Mouse (Mus musculus) intestine, postnatal 0 days (tissue): ENCODE results near the gene Elk1. TPM values are rescaled to one million over a fixed set of nuclear protein-coding genes. Genes with fewer than 3 reads are reported as not detected.

Experiments
- ATAC-seq: fragments of 200-750 bp; cut with Nextera tagmentation; 2 replicates; pipeline ENCODE4 v1.8.0; 2017; ENCODE audit warnings: mild to moderate bottlenecking, moderate TSS enrichment, moderate library complexity
- H3K27ac ChIP-seq: fragments of 300-500 bp; sonication (generic); 2 replicates; pipeline ENCODE4 v1.5.1; 2014; ENCODE audit warnings: mild to moderate bottlenecking, low read depth, low read length, moderate library complexity
- H3K27me3 ChIP-seq: fragments of 300-500 bp; sonication (generic); replicated peaks from 2 replicates; pipeline ENCODE4 v1.6.1; 2014; ENCODE audit warnings: low read length, mixed read lengths; ENCODE audit not compliant: control insufficient read depth, insufficient read depth
- H3K36me3 ChIP-seq: fragments of 300-500 bp; sonication (generic); 2 replicates; pipeline ENCODE4 v1.6.1; 2014; ENCODE audit warnings: mild to moderate bottlenecking, moderate library complexity; ENCODE audit not compliant: control insufficient read depth, insufficient read depth
- H3K4me1 ChIP-seq: fragments of 300-500 bp; sonication (generic); replicated peaks from 2 replicates; pipeline ENCODE4 v1.6.1; 2014; ENCODE audit warnings: antibody characterized with exemption, low read length, mixed read lengths; ENCODE audit not compliant: control insufficient read depth, insufficient read depth
- H3K4me2 ChIP-seq: fragments of 300-500 bp; sonication (generic); replicated peaks from 2 replicates; pipeline ENCODE4 v1.6.1; 2014; ENCODE audit warnings: low read depth, mild to moderate bottlenecking, moderate library complexity
- H3K4me3 ChIP-seq: fragments of 300-500 bp; sonication (generic); 2 replicates; pipeline ENCODE4 v1.5.1; 2014; ENCODE audit warnings: low read depth, low read length
- H3K9ac ChIP-seq: fragments of 300-500 bp; sonication (generic); 2 replicates; pipeline ENCODE4 v1.6.1; 2014; ENCODE audit warnings: mild to moderate bottlenecking, low read depth, low read length
- H3K9me3 ChIP-seq: fragments of 300-500 bp; sonication (generic); 2 replicates; pipeline ENCODE4 v1.6.1; 2016; ENCODE audit warnings: mixed run types; ENCODE audit not compliant: control insufficient read depth
- CTCF ChIP-seq: sonication (generic); IDR thresholded peaks from 2 replicates; pipeline ENCODE4 v1.5.1; 2016; ENCODE audit warnings: low read depth, mild to moderate bottlenecking, control low read depth, antibody characterized with exemption, moderate library complexity
- WGBS: fragments of 180-500 bp; shearing (Covaris S2); extraction: QIAGEN DNeasy Blood & Tissue Kit; methylation state at CpG from one replicate; pipeline ENCODE4 v1.1.7; 2014; 5-methylcytosine and 5-hydroxymethylcytosine counted together
- polyA plus RNA-seq: library from polyadenylated mRNA; unstranded; fragments of >200 nt; fragmentation: Nextera tagmentation; extraction: Ambion mirVana; gene quantifications from 2 replicates; pipeline ENCODE4 v1.2.1, GENCODE M21; 2015

Elk1 gene
- polyA plus RNA-seq = 3.7 and 4.1 TPM in 2 replicates

- peak; percentile 95 for ATAC-seq
- no peak within 1 kb of the TSS for H3K27ac ChIP-seq
- H3K4me1 ChIP-seq = no peaks in the 10 kb centered on the region
Measured at GRCm38 (mm10) chrX:20950191-20950880, at the start of gene Elk1. Gene Elk1, minus strand, starts transcription at chrX:20950608.

GRCm38 (mm10) chrX:20980901-20981300 lies 30.5 kb upstream of the Elk1 start:
- Histone ChIP-seq H3K9ac (no peak overlapping the region), H3K27ac (no peak overlapping the region), H3K9me3 (no peaks in the 10 kb centered on the region), H3K27me3 (no peaks in the 10 kb centered on the region), H3K36me3 (no peaks in the 10 kb centered on the region), H3K4me2 (no peak overlapping the region), H3K4me1 (no peaks in the 10 kb centered on the region), H3K4me3 (no peak overlapping the region)
- no peak for ATAC-seq
- 56% methylated on average over 1 of the region's 1 CpGs for WGBS
- TF ChIP-seq CTCF = no peak

More at GRCm38 (mm10) chrX:20950191-20950880, at the start of gene Elk1:
- no peaks in the 10 kb centered on the region for H3K27me3 ChIP-seq
- H3K9me3 ChIP-seq = no peaks in the 10 kb centered on the region
- 19% methylated on average over 27 of the region's 30 CpGs for WGBS
- peak within 1 kb of the TSS; percentile 64 for H3K4me3 ChIP-seq
- H3K9ac ChIP-seq = peak within 1 kb of the TSS; percentile 48
- peak within 1 kb of the TSS; percentile 62 for H3K4me2 ChIP-seq
- no peak for TF ChIP-seq CTCF
- H3K36me3 ChIP-seq = no peaks in the 10 kb centered on the region

DNA sequence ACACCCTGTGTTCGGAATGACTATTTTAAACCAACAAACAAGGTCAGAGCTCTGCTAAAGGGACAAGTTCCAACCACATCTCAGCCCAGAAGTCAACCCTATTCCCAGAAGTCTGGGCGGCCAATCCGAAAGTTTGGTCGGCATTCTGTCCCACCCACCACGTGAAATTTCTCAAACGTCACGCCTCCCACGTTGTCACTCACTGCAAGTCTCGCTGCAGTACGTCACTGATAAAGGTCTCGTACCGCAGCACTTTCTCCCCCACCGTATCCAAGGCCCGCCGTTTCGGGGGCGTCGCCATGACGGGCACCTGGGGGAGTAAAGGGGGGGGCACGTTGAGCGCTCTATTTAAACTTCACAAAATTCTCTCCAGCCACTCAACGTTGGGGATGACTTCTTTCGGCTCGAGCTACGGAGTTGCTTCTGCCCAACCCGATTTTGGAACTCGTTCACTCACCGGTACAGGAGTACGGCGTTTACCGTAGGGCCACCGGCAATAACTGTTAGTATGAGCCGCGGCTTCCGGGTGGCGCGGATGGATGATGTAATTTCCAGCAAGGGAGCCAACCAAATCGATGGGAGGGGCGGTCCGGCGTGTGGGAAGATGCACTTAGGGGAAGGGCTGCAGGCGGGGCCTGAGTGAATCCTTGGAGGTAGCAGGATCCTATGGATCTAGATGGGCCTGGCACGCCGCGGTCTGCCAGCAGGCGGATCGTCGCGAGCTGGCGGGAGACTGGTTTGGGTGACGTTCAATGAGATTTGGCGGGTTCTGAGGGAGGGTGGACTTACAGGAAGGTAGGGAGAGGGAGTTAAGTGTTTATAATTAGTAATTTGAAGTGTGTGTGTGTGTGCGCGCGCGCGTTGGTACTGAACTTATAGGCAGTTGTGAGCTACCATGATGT lies 11.3 kb upstream of the Elk1 start, which contains the start of gene Uxt:
Gene Uxt (minus strand): TSS at position 541 of the 902 bp plus-strand sequence.
- peak; percentile 57 for TF ChIP-seq CTCF
- H3K27me3 ChIP-seq = no peaks in the 10 kb centered on the region
- no peaks in the 10 kb centered on the region for H3K9me3 ChIP-seq
- H3K4me1 ChIP-seq = no peaks in the 10 kb centered on the region
- 17% methylated on average over 57 of the region's 57 CpGs for WGBS
- peak within 1 kb of the TSS; percentile 53 for H3K4me3 ChIP-seq
- H3K4me2 ChIP-seq = peak within 1 kb of the TSS; percentile 49
- peak within 1 kb of the TSS; percentile 84 for H3K27ac ChIP-seq
- 0 out of 2 replicates have a peak within 1 kb of the TSS, but pooled peaks have one; percentile 17 for H3K9ac ChIP-seq
- ATAC-seq = peak; percentile 98
- H3K36me3 ChIP-seq = no peaks in the 10 kb centered on the region

GRCm38 (mm10) chrX:20946055-20946454 lies 4.4 kb downstream of the Elk1 start:
- no peaks in the 10 kb centered on the region for H3K36me3 ChIP-seq
- TF ChIP-seq CTCF = peak; percentile 69
- no peaks in the 10 kb centered on the region for H3K9me3 ChIP-seq
- no peak overlapping the region for H3K27ac ChIP-seq
- ATAC-seq = no peak
- no peaks in the 10 kb centered on the region for H3K27me3 ChIP-seq
- H3K4me2 ChIP-seq = no peak overlapping the region
- no peak overlapping the region for H3K4me3 ChIP-seq
- no peak overlapping the region for H3K9ac ChIP-seq
- 14% methylated on average over 4 of the region's 4 CpGs for WGBS
- no peaks in the 10 kb centered on the region for H3K4me1 ChIP-seq

GRCm38 (mm10) chrX:20931963-20932362 lies 18.4 kb downstream of the Elk1 start:
- H3K9me3 ChIP-seq = no peaks in the 10 kb centered on the region
- no peak for TF ChIP-seq CTCF
- no peak overlapping the region for H3K4me2 ChIP-seq
- H3K27ac ChIP-seq = no peak overlapping the region
- H3K36me3 ChIP-seq = peaks cover 11% of the 10 kb centered on the region; the same call in 1 of the 2 replicates
- H3K4me3 ChIP-seq = no peak overlapping the region
- H3K4me1 ChIP-seq = no peaks in the 10 kb centered on the region
- no peak for ATAC-seq
- 77% methylated on average over 1 of the region's 1 CpGs for WGBS
- H3K27me3 ChIP-seq = no peaks in the 10 kb centered on the region
- no peak overlapping the region for H3K9ac ChIP-seq

DNA sequence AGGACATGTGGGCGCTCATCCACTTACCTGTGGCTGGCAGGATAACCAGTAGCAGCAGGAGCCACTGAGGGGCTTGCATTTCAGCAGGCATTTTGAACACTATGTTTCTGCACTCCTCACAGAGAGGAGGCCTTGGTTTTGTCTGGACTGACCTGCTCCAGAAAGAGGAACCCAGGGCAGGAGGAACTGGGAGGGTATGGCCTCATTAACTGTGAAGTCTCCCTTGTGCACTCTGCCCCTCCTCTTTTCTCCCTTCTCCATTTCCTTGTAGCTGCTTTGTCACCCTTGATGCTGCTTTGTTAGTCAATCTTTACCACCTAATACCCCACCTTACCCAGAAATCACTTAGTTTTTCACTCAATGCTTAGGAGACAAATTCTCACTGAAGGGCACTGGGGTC lies 19.0 kb downstream of the Elk1 start, which contains the start of gene Cfp:
Gene Cfp (minus strand): TSS at position 192 of the 400 bp plus-strand sequence.
- Histone ChIP-seq H3K27me3 (no peaks in the 10 kb centered on the region), H3K9me3 (no peaks in the 10 kb centered on the region), H3K4me3 (no peak within 1 kb of the TSS), H3K4me1 (no peaks in the 10 kb centered on the region), H3K27ac (no peak within 1 kb of the TSS), H3K4me2 (no peak within 1 kb of the TSS), H3K9ac (no peak within 1 kb of the TSS), H3K36me3 (peaks cover 10% of the 10 kb centered on the region; the same call in 1 of the 2 replicates)
- WGBS = 80% methylated on average over 1 of the region's 1 CpGs
- TF ChIP-seq CTCF = no peak
- ATAC-seq = no peak
